Mouse (Mus musculus) hindbrain, postnatal 0 days (tissue): ENCODE measurements around the gene Phactr2. TPM values are rescaled to one million over a fixed set of nuclear protein-coding genes. Genes with fewer than 3 reads are reported as not detected.

Source experiments
- ATAC-seq: fragments of 200-750 bp; cut with Nextera tagmentation; 2 replicates; pipeline ENCODE4 v1.8.0; 2017; ENCODE audit warnings: mild to moderate bottlenecking, moderate TSS enrichment, moderate library complexity
- DNase-seq: peaks from one replicate; pipeline ENCODE4 v3.0.0-alpha.2; 2015; ENCODE audit warnings: low spot score
- H3K27ac ChIP-seq: fragments of 300-500 bp; sonication (generic); 2 replicates; pipeline ENCODE4 v1.5.1; 2014; ENCODE audit warnings: mild to moderate bottlenecking
- H3K27me3 ChIP-seq: fragments of 300-500 bp; sonication (generic); 2 replicates; pipeline ENCODE4 v1.6.1; 2014; ENCODE audit warnings: low read length, mixed read lengths; ENCODE audit not compliant: insufficient read depth
- H3K36me3 ChIP-seq: fragments of 300-500 bp; sonication (generic); 2 replicates; pipeline ENCODE4 v1.6.1; 2014; ENCODE audit warnings: low read length, mixed read lengths; ENCODE audit not compliant: insufficient read depth
- H3K4me1 ChIP-seq: fragments of 300-500 bp; sonication (generic); 2 replicates; pipeline ENCODE4 v1.6.1; 2014; ENCODE audit warnings: antibody characterized with exemption, low read length, mixed read lengths; ENCODE audit not compliant: insufficient read depth
- H3K4me2 ChIP-seq: fragments of 300-500 bp; sonication (generic); 2 replicates; pipeline ENCODE4 v1.6.1; 2014; ENCODE audit warnings: low read depth, mild to moderate bottlenecking, low read length, moderate library complexity, mixed read lengths
- H3K4me3 ChIP-seq: fragments of 300-500 bp; sonication (generic); 2 replicates; pipeline ENCODE4 v1.5.1; 2014; ENCODE audit warnings: low read length
- H3K9ac ChIP-seq: fragments of 300-500 bp; sonication (generic); replicated peaks from 2 replicates; pipeline ENCODE4 v1.6.1; 2014; ENCODE audit warnings: mild to moderate bottlenecking, low read length, moderate library complexity, mixed read lengths
- H3K9me3 ChIP-seq: fragments of 300-500 bp; sonication (generic); 2 replicates; pipeline ENCODE4 v1.6.1; 2016; ENCODE audit warnings: low read length, mixed read lengths
- CTCF ChIP-seq: IDR thresholded peaks from 2 replicates; pipeline ENCODE4 v1.5.1; 2016; ENCODE audit warnings: antibody characterized with exemption, control low read depth, low read depth
- WGBS: fragments of 180-500 bp; shearing (Covaris S2); extraction: QIAGEN DNeasy Blood & Tissue Kit; methylation state at CpG from one replicate; pipeline ENCODE4 v1.1.7; 2014; 5-methylcytosine and 5-hydroxymethylcytosine counted together
- polyA plus RNA-seq: library from polyadenylated mRNA; unstranded; fragments of >200 nt; fragmentation: Nextera tagmentation; extraction: Ambion mirVana; gene quantifications from 2 replicates; pipeline ENCODE4 v1.2.1, GENCODE M21; 2015
- total RNA-seq: library from RNA; depleted of rRNA; stranded (reverse); fragments of >200 nt; gene quantifications from 2 replicates; pipeline ENCODE4 v1.2.3, GENCODE M21; 2014

The Phactr2 gene
- total and polyA plus RNA-seq, 2 experiments from 2014 or later, result 10.2 to 11.8 TPM

DNA sequence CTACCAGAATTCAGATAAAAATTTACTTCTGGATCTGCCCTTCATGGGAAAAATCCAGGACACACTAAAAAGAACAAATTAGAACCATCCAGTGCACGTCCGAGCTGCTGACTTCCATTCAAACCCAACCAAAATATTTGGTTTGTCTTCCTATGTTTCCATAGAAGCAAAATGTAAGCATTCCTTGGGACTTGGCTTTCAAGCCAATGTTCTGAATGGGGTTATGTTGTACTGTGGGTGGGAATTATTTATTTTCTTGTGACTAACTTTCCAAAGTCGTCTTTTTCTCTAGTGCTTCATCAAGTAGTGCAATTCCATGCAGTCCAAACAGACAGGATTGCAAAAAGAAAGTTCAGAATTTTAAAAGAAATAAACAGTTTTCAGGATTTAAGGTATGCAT, 239.7 kb downstream of the Phactr2 start:
- ATAC-seq (no peak), DNase-seq (no peak)
- 47% methylated on average over 3 of the region's 3 CpGs for WGBS
- no peaks in the 10 kb centered on the region for H3K36me3 ChIP-seq
- H3K27me3 ChIP-seq, result no peaks in the 10 kb centered on the region
- no peaks in the 10 kb centered on the region for H3K9me3 ChIP-seq
- no peaks in the 10 kb centered on the region for H3K4me1 ChIP-seq
- no peak overlapping the region for H3K4me3 ChIP-seq
- TF ChIP-seq CTCF, result no peak
- H3K27ac ChIP-seq, result no peak overlapping the region
- H3K4me2 ChIP-seq, result no peak overlapping the region
- H3K9ac ChIP-seq, result no peak overlapping the region

DNA sequence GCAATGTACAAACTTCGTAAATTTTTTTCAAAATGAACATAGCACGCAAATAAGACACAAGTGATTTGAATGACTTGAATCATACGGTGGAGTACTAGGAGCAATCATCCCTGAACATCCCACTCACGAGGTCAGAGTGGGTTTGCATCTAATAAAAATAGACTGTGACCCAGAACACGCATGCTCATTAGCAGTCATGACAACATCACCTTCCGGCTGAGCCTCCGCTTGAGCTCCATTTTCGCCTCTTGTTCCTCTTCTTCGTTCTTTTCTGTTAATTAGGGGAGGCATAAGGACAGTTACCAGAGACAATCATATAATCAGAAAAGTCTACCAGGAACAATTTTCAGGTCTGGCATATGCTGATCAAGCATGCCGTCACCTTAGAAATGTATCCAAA, 240.3 kb downstream of the Phactr2 start:
- no peak for ATAC-seq
- WGBS, result 51% methylated on average over 10 of the region's 10 CpGs
- no peak overlapping the region for H3K27ac ChIP-seq

DNA sequence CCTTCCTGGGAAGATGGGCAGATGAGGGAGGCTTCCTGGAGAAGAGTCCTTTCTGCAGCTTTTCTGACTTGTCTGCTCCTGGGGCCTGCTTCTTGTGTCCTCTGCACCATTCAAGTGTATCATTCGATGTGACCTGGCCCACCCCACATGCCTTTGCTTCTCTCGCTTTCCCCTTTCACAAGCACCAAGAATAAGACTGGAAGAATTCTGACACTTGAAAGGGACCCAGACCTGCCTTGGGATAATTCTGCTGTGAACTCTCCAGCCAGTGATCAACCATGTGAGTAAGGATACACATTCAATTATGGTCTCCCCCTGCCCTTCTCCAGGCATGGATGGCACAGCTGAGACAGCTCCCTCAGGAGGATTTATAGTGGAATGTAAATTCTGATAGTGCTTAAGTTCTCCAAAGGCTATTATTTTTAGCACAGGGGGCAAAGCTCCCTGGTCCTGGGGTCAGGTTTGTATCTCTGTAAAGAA, 241.0 kb downstream of the Phactr2 start:
- Histone ChIP-seq H3K36me3 (no peaks in the 10 kb centered on the region), H3K27me3 (no peaks in the 10 kb centered on the region), H3K9ac (no peak overlapping the region), H3K4me3 (no peak overlapping the region), H3K4me1 (no peaks in the 10 kb centered on the region), H3K27ac (no peak overlapping the region), H3K9me3 (no peaks in the 10 kb centered on the region), H3K4me2 (no peak overlapping the region)
- WGBS, result 45% methylated on average over 2 of the region's 2 CpGs
- TF ChIP-seq CTCF, result no peak
- no peak; the same call in 1 of the 2 replicates for ATAC-seq
- no peak for DNase-seq

More for the DNA sequence above, 240.3 kb downstream of the Phactr2 start:
- Histone ChIP-seq H3K4me2 (no peak overlapping the region), H3K9me3 (no peaks in the 10 kb centered on the region), H3K36me3 (no peaks in the 10 kb centered on the region), H3K4me3 (no peak overlapping the region), H3K4me1 (no peaks in the 10 kb centered on the region), H3K27me3 (no peaks in the 10 kb centered on the region), H3K9ac (no peak overlapping the region)
- DNase-seq, result no peak
- no peak for TF ChIP-seq CTCF

DNA sequence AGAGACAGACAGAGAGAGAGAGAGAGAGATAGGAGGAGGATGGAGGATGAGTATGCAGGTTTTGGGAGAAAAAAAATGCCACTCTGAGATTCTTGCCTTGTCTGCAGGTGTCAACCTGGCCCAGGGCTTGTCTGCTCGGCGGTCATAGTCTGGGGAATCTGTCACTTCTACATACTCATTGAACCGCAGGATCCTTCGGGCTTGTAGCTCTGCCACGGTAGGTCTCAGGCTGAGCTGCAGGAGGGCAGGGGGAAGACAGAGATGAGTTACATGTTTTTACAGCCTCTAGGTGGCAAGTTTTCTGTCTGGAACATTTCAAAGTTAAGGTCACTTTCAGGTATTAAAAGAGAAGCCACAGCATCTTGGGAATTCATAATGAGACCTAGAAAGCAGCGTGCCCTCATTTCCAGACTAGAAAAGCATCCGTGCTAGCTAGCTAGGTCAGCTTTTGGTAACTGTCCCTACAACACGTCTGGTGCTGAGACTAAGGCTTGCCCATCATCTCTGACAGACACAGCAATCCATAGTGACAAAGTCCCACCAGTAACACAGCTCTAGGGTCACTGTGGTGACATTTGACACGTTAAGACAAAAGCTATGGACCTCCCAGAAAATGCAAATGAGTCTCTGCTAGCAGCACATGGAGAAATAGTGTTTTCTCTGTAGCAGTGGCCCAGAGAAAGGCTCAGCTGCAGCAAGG, 241.6 kb downstream of the Phactr2 start:
- TF ChIP-seq CTCF, result no peak
- DNase-seq (no peak), ATAC-seq (peak; percentile 35; the same call in 1 of the 2 replicates)
- Histone ChIP-seq H3K9ac (no peak overlapping the region), H3K4me3 (no peak overlapping the region), H3K4me2 (no peak overlapping the region), H3K27ac (no peak overlapping the region), H3K9me3 (no peaks in the 10 kb centered on the region), H3K4me1 (no peaks in the 10 kb centered on the region), H3K27me3 (no peaks in the 10 kb centered on the region), H3K36me3 (no peaks in the 10 kb centered on the region)
- WGBS, result 36% methylated on average over 9 of the region's 9 CpGs

DNA sequence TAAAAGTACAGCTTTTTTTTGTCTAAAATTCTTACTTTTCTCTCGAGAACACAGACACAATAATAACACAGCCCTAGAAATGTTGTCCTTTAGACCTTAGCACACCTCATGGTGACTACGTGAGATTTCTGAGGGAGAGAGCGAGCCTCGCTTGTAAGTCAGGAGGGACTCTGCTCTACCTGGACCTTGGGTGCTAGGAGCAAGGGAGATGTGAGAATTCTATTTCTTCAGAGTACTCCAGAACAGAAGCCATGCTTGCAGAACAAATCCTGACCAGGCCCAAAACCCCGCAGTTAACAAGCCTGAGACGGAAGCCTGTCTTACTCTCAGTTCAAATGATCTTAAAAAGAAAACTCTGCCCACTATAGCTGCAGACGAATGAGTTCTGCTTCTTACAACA, 243.5 kb downstream of the Phactr2 start:
- 93% methylated on average over 7 of the region's 7 CpGs for WGBS
- H3K9ac ChIP-seq, result no peak overlapping the region
- no peak for ATAC-seq
- H3K27ac ChIP-seq, result no peak overlapping the region
- DNase-seq, result no peak
- no peak for TF ChIP-seq CTCF
- H3K36me3 ChIP-seq, result no peaks in the 10 kb centered on the region
- H3K27me3 ChIP-seq, result no peaks in the 10 kb centered on the region
- H3K4me1 ChIP-seq, result no peaks in the 10 kb centered on the region
- H3K4me3 ChIP-seq, result no peak overlapping the region
- H3K4me2 ChIP-seq, result no peak overlapping the region
- no peaks in the 10 kb centered on the region for H3K9me3 ChIP-seq

DNA sequence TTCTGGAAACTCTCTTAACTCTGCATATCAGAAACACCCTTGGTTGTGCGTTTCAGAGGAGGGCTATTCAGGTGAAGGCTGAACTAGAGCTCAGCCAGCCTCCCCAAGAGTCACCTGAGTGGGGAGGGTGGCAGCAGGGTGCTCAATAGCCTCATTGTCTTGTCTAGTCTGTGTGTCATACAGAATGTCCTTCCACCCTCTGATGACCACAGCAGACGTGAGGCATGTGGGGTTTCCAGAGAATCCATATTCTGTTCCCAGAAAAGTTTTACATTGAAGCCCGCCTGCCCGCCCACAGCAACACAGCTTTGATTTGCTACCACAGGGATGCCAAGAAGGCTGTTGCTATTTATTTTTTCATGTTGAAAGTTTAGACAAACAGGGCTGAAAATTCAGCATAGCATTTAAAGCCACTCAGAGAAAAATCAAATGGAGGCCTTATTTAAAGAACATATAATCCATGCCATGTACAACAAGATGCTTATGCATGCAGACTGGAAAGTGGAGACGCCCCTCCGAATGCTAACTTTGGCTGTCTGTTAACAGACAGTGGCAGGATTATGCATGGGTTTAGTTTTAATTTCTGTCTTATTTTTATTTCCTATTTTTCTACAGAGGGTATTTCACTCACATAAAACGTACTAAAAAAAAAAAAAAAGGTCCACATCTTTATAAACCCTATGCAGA, 248.7 kb downstream of the Phactr2 start:
- Histone ChIP-seq H3K27me3 (no peaks in the 10 kb centered on the region), H3K4me1 (no peaks in the 10 kb centered on the region), H3K4me2 (no peak overlapping the region), H3K4me3 (no peak overlapping the region), H3K9me3 (no peaks in the 10 kb centered on the region), H3K36me3 (no peaks in the 10 kb centered on the region), H3K27ac (no peak overlapping the region), H3K9ac (no peak overlapping the region)
- no peak for TF ChIP-seq CTCF
- 88% methylated on average over 7 of the region's 7 CpGs for WGBS
- ATAC-seq (no peak), DNase-seq (no peak)

DNA sequence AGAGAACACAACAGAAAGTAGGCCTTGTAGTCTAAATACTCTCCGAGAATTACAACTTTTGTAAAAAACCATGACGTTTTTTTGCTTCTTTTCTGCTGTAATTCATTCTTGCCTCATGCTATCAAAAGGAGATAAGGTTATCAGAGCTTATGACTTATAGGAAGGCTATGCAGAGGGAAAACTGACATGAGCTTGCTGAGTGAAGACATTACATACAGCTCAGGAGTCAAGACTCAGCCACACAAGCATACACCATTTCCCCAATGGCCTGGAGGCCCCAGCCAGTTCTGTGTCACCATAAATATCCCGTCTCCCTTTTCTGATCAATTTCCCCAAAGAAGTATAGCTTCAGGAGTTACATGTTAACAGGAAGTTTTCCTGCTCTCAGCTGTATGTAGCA, 252.1 kb downstream of the Phactr2 start:
- H3K27ac ChIP-seq, result no peak overlapping the region
- H3K36me3 ChIP-seq, result no peaks in the 10 kb centered on the region
- no peak for ATAC-seq
- H3K4me1 ChIP-seq, result no peaks in the 10 kb centered on the region
- TF ChIP-seq CTCF, result no peak
- DNase-seq, result no peak
- H3K27me3 ChIP-seq, result no peaks in the 10 kb centered on the region
- H3K4me2 ChIP-seq, result no peak overlapping the region
- H3K9ac ChIP-seq, result no peak overlapping the region
- no peak overlapping the region for H3K4me3 ChIP-seq
- 89% methylated on average over 3 of the region's 3 CpGs for whole genome bisulfite sequencing
- H3K9me3 ChIP-seq, result no peaks in the 10 kb centered on the region
